Mouse (Mus musculus): ENCODE results near the gene Rcn3. TPM values are rescaled to one million over a fixed set of nuclear protein-coding genes. Genes with fewer than 3 reads are reported as not detected.

The Rcn3 gene
- polyA plus RNA-seq, 1 experiment from 2014 or later: 262 TPM

DNA sequence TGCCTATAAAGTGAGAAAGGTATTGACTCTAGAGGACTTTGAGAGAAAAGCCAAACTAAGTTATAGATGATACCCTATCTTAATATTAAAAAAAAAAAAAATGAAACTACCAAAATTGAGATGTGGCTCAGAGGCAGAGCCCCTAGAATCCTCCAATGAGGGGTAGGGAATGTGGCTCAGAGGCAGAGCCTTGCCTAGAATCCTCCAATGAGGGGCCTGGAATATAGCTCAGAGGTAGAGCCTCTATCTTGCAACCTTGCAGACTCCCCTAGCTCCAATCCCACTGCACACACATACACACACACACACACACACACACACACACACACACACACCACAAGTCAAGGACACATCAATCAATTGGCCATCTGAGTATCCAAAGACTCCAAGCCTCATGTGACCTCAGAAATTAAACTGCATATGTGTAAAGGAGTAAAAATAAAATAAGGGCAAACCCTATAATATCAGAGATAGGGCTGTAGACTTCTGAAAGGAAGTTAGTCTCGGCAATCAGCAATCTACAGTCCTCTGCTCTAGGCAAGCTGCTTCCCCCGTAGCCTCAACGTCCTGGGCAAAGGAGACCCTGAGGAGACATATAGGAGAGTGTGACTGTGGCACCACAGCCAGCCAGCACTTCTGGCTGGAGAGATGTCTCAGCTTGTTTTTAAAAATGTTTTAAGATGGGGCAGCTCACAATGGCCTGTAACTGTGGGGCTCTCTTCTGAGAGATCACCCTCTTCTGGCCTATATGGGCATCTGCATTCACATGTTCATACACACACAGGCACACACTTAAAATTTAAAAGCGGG is 24.6 kb downstream of the Rcn3 start:
- H3K4me3 ChIP-seq (ENCODE audit: control insufficient read depth in 1 of 2, insufficient read depth in 1 of 2, low read depth in 1 of 2, low read length in 2 of 2): no peak overlapping the region
- ATAC-seq (ENCODE audit: insufficient number of reproducible peaks, insufficient read depth, low FRiP score, low read depth): no peak
- H3K9me3 ChIP-seq (ENCODE audit: control insufficient read depth, low read length): no peaks in the 10 kb centered on the region
- H3K4me2 ChIP-seq (ENCODE audit: low read length): no peak overlapping the region
- no peak overlapping the region for H3K27ac ChIP-seq (replicated peaks in 1 of 2; ENCODE audit: control insufficient read depth in 1 of 2, insufficient read depth in 1 of 2, low read depth in 2 of 2, low read length in 2 of 2)
- no peaks in the 10 kb centered on the region; the same call in 1 of the 2 replicates for H3K36me3 ChIP-seq (ENCODE audit: control insufficient read depth, insufficient read depth, low read length)
- 75% methylated on average over 4 of the region's 4 CpGs for WGBS
- no peaks in the 10 kb centered on the region for H3K27me3 ChIP-seq (ENCODE audit: control insufficient read depth, insufficient read depth, low read length)
- H3K9ac ChIP-seq (ENCODE audit: low read length): no peak overlapping the region
- H3K4me1 ChIP-seq (ENCODE audit: control insufficient read depth in 2 of 2, insufficient read depth in 2 of 2, low read length in 2 of 2): peaks cover 0 to 6% of the 10 kb centered on the region in 2 experiments; a peak in 2 of 4 replicates

DNA sequence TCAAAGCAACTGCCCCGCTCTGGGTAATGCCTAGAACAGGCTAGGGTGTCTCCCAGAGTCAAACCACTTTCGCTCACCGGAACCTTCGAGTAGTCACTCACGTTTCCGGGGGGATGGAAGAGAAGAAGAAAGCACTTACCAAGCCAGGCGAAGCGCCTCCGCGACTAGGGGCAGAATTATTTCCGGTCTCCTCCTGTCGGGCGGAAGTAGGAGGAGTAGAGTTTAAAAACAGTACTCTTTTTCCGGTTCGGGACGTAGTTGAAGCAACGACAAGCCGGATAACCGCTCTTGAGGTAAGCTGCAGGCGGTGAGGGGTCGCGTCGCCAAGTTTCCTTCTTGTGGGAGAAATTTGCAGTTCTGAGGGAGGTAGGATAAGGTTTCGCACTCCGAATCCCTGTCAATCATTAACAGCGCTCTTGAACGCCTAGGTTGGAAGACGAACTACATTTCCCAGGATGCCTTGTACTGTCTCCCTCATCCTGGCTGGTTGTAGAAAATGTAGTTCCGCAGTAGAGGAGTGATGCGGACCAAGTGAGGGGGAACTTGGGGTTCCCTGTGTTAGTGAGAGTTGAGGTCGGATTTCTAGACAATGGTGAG is 29.7 kb downstream of the Rcn3 start, which contains the start of the genes Nosip and Prrg2:
TSS of gene Nosip (plus strand) at position 191 of the 597 bp plus-strand sequence.
TSS of gene Prrg2 (minus strand) at position 439 of the 597 bp plus-strand sequence.
- peak; percentile 79 for ATAC-seq (ENCODE audit: insufficient number of reproducible peaks, insufficient read depth, low FRiP score, low read depth)
- peak within 1 kb of the TSS; percentile 88 to 95 for H3K27ac ChIP-seq (replicated peaks in 1 of 2; ENCODE audit: control insufficient read depth in 1 of 2, insufficient read depth in 1 of 2, low read depth in 2 of 2, low read length in 2 of 2)
- under 1% methylated on average over 31 of the region's 31 CpGs for WGBS
- no peaks in the 10 kb centered on the region for H3K9me3 ChIP-seq (ENCODE audit: control insufficient read depth, low read length)
- no peaks in the 10 kb centered on the region for H3K27me3 ChIP-seq (ENCODE audit: control insufficient read depth, insufficient read depth, low read length)
- peak within 1 kb of the TSS; percentile 78 for H3K9ac ChIP-seq (ENCODE audit: low read length)
- no peaks in the 10 kb centered on the region; the same call in 1 of the 2 replicates for H3K36me3 ChIP-seq (ENCODE audit: control insufficient read depth, insufficient read depth, low read length)
- peaks cover 5 to 13% of the 10 kb centered on the region in 2 experiments; a peak in 3 of 4 replicates for H3K4me1 ChIP-seq (ENCODE audit: control insufficient read depth in 2 of 2, insufficient read depth in 2 of 2, low read length in 2 of 2)
- H3K4me2 ChIP-seq (ENCODE audit: low read length): peak within 1 kb of the TSS; percentile 68
- H3K4me3 ChIP-seq (ENCODE audit: control insufficient read depth in 1 of 2, insufficient read depth in 1 of 2, low read depth in 1 of 2, low read length in 2 of 2): peak within 1 kb of the TSS; percentile 76 to 94

DNA sequence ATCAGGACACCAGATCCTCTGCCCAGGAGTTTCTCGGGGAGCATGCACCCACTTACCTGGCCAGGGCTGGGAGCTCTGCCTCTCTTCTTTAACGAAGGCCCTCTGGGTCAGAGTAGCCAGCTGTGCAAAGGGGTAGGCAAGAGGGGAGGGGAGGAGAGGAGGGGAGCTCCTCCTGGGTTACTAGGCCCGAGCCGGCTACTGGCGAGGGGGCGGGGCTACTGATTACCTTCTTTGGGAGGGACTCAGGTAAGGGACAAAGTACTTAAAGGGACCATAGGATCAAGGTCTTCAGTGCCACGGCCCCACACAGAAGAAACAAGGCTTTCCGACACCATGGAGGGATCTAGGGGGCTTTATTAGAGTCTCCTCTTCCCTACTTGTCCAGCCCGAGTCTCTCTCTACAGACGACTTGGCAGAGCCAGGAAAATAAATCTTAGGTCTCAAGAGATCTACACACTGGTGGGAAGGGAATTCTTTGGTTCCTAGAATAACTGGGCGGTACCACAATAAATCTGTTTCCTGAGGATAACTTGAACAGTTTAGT is 30.4 kb downstream of the Rcn3 start:
- peak overlapping the region; percentile 78 for H3K9ac ChIP-seq (ENCODE audit: low read length)
- H3K4me2 ChIP-seq (ENCODE audit: low read length): peak overlapping the region; percentile 68
- H3K9me3 ChIP-seq (ENCODE audit: control insufficient read depth, low read length): no peaks in the 10 kb centered on the region
- WGBS: 15% methylated on average over 11 of the region's 11 CpGs
- peaks cover 5 to 13% of the 10 kb centered on the region in 2 experiments; a peak in 3 of 4 replicates for H3K4me1 ChIP-seq (ENCODE audit: control insufficient read depth in 2 of 2, insufficient read depth in 2 of 2, low read length in 2 of 2)
- ATAC-seq (ENCODE audit: insufficient number of reproducible peaks, insufficient read depth, low FRiP score, low read depth): no peak
- H3K4me3 ChIP-seq (ENCODE audit: control insufficient read depth in 1 of 2, insufficient read depth in 1 of 2, low read depth in 1 of 2, low read length in 2 of 2): peak overlapping the region; percentile 11 to 76
- no peaks in the 10 kb centered on the region for H3K27me3 ChIP-seq (ENCODE audit: control insufficient read depth, insufficient read depth, low read length)
- H3K27ac ChIP-seq (replicated peaks in 1 of 2; ENCODE audit: control insufficient read depth in 1 of 2, insufficient read depth in 1 of 2, low read depth in 2 of 2, low read length in 2 of 2): peak overlapping the region; percentile 40 to 88; a peak in 3 of 4 replicates
- no peaks in the 10 kb centered on the region; the same call in 1 of the 2 replicates for H3K36me3 ChIP-seq (ENCODE audit: control insufficient read depth, insufficient read depth, low read length)

DNA sequence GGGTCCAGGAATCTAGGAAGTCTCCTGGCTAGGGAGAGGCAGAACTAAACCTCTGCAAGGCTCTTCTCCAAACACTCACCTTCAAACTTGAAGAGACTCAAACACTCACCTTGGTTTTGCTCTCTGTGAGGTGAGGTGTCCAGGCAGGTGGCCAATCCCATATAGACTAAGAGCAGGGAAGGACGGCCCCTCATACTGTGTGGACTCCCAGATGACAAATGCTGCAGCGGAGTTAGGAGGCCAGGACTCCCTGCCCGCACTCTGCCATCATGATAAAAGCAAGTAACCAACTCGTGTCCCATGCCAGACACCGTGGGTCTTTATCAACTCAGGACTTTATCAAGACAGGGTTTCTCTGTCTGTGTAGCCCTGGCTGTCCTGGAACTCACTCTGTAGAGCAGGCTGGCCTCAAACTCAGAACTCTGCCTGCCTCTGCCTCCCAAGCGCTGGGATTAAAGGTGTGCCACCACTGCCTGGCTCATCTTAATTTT is 31.3 kb downstream of the Rcn3 start:
- H3K36me3 ChIP-seq (ENCODE audit: control insufficient read depth, insufficient read depth, low read length): no peaks in the 10 kb centered on the region; the same call in 1 of the 2 replicates
- H3K4me2 ChIP-seq (ENCODE audit: low read length): no peak overlapping the region
- H3K9ac ChIP-seq (ENCODE audit: low read length): no peak overlapping the region
- H3K4me1 ChIP-seq (ENCODE audit: control insufficient read depth in 2 of 2, insufficient read depth in 2 of 2, low read length in 2 of 2): peaks cover 5 to 13% of the 10 kb centered on the region in 2 experiments; a peak in 3 of 4 replicates
- WGBS: 73% methylated on average over 6 of the region's 6 CpGs
- H3K27ac ChIP-seq (replicated peaks in 1 of 2; ENCODE audit: control insufficient read depth in 1 of 2, insufficient read depth in 1 of 2, low read depth in 2 of 2, low read length in 2 of 2): no peak overlapping the region
- no peaks in the 10 kb centered on the region for H3K9me3 ChIP-seq (ENCODE audit: control insufficient read depth, low read length)
- H3K4me3 ChIP-seq (ENCODE audit: control insufficient read depth in 1 of 2, insufficient read depth in 1 of 2, low read depth in 1 of 2, low read length in 2 of 2): no peak overlapping the region
- ATAC-seq (ENCODE audit: insufficient number of reproducible peaks, insufficient read depth, low FRiP score, low read depth): no peak
- no peaks in the 10 kb centered on the region for H3K27me3 ChIP-seq (ENCODE audit: control insufficient read depth, insufficient read depth, low read length)

DNA sequence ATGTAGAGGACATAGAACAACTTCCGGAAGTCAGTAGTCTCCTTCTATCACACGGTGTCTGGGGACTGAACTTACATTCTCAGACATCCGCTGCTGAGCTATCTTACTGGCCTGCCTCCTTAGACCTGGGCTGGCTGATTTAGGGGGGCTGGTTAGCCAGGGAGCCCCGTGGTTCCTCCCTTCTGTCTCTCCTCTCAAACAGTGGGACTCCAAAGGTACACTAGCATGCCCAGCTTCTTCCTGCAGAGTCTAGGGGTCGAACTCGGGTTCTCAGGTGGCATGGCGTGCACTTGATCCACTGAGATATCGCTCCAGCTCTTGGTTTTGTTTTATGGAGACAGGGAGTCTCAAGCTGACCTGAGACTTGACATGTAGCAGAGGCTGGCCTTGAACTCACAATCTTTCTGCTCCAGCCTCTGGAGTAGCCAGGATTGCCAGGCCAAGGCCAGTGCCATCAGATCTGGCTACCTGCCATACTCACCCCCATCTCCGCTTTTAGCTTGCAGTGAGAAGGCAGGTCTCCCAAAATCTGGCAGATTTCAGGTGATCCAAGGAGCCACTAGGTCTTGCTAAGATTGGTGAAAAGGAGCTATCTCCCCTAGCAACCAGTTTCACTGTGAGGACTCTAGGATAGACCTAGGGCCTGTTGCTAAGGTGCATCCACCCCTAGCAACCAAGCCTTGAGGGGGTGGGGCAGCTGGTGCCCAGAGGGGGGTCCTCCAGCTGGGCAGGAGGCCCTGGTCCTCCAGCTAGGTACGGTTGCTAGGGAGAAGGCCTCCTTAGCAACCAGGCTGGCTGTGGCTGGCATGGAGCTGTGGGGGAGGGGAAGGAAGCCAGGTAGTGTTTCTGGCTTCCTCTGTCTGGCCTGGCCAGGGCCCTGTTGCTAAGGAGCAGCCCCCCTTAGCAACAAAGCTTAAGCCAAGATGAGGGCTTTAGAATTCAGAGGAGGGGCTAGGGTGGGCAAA is 33.1 kb downstream of the Rcn3 start:
- H3K4me1 ChIP-seq (ENCODE audit: control insufficient read depth in 2 of 2, insufficient read depth in 2 of 2, low read length in 2 of 2): peaks cover 5 to 13% of the 10 kb centered on the region in 2 experiments; a peak in 3 of 4 replicates
- no peak overlapping the region for H3K27ac ChIP-seq (replicated peaks in 1 of 2; ENCODE audit: control insufficient read depth in 1 of 2, insufficient read depth in 1 of 2, low read depth in 2 of 2, low read length in 2 of 2)
- H3K4me3 ChIP-seq (ENCODE audit: control insufficient read depth in 1 of 2, insufficient read depth in 1 of 2, low read depth in 1 of 2, low read length in 2 of 2): no peak overlapping the region
- ATAC-seq (ENCODE audit: insufficient number of reproducible peaks, insufficient read depth, low FRiP score, low read depth): no peak
- H3K9ac ChIP-seq (ENCODE audit: low read length): no peak overlapping the region
- H3K9me3 ChIP-seq (ENCODE audit: control insufficient read depth, low read length): no peaks in the 10 kb centered on the region
- 74% methylated on average over 10 of the region's 10 CpGs for WGBS
- H3K27me3 ChIP-seq (ENCODE audit: control insufficient read depth, insufficient read depth, low read length): no peaks in the 10 kb centered on the region
- no peak overlapping the region for H3K4me2 ChIP-seq (ENCODE audit: low read length)
- H3K36me3 ChIP-seq (ENCODE audit: control insufficient read depth, insufficient read depth, low read length): no peaks in the 10 kb centered on the region; the same call in 1 of the 2 replicates

DNA sequence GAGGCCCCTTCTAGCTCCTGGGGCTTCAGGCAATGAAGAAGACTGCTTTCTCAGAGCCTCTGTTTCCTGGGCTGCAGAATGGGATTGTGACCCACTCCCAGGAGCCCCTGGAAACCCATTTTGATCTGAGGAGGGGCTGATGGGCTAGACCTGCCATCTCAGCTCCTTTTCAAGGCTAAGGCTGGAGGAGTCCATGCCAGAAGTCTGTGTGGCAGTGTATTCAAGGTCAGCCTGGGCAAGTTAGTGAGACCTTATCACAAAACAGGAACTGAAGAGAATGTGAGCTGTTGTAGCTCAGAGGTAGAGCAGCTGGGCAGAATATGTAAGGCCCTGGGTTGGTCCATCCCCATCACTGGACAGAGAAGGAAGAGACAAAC is 35.1 kb downstream of the Rcn3 start:
- no peak overlapping the region for H3K9ac ChIP-seq (ENCODE audit: low read length)
- no peaks in the 10 kb centered on the region for H3K27me3 ChIP-seq (ENCODE audit: control insufficient read depth, insufficient read depth, low read length)
- H3K4me1 ChIP-seq (ENCODE audit: control insufficient read depth in 2 of 2, insufficient read depth in 2 of 2, low read length in 2 of 2): peaks cover 5 to 7% of the 10 kb centered on the region in 2 experiments; a peak in 3 of 4 replicates
- H3K27ac ChIP-seq (replicated peaks in 1 of 2; ENCODE audit: control insufficient read depth in 1 of 2, insufficient read depth in 1 of 2, low read depth in 2 of 2, low read length in 2 of 2): no peak overlapping the region
- no peak for ATAC-seq (ENCODE audit: insufficient number of reproducible peaks, insufficient read depth, low FRiP score, low read depth)
- H3K4me2 ChIP-seq (ENCODE audit: low read length): no peak overlapping the region
- H3K4me3 ChIP-seq (ENCODE audit: control insufficient read depth in 1 of 2, insufficient read depth in 1 of 2, low read depth in 1 of 2, low read length in 2 of 2): no peak overlapping the region
- H3K9me3 ChIP-seq (ENCODE audit: control insufficient read depth, low read length): no peaks in the 10 kb centered on the region
- no peaks in the 10 kb centered on the region for H3K36me3 ChIP-seq (ENCODE audit: control insufficient read depth, insufficient read depth, low read length)

Measured in heart, embryonic 14.5 days (tissue).